Mouse (Mus musculus): Measurements from ENCODE around the gene Gpcpd1.

Gene Gpcpd1

DNA sequence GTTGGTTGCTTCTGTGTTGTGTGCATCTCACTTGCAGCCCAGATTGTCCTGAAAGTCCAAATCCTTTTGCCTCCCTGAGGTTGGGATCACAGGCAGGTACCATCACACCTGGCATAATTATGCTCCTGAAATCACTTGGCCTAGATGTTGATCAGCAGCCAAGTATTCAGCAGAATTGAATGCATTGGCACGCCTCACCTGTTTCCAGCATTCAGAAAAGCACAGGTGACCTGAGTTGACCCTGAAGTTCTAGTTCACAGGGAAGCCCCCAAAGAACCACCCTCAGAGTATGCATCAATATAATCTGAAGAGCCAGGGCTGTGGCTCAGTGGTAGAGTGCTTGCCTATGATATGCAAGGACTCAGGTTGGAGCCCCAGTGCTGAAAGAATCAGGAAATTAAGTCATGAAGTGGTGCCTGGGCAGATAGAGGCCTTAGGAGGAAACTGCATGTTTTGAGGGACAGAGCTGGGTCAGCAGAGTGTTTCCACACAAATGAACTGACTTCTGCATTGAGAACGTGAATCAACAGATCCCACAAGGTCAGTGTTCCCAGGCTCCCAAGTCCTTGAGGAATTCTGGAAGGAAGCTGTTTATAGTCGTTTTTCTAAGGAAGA lies 10.4 kb upstream of the Gpcpd1 start:
- no peak for TF ChIP-seq GATA4 (IDR thresholded peaks at IDR 0.05; ENCODE audit: insufficient replicate concordance, low read length)

DNA sequence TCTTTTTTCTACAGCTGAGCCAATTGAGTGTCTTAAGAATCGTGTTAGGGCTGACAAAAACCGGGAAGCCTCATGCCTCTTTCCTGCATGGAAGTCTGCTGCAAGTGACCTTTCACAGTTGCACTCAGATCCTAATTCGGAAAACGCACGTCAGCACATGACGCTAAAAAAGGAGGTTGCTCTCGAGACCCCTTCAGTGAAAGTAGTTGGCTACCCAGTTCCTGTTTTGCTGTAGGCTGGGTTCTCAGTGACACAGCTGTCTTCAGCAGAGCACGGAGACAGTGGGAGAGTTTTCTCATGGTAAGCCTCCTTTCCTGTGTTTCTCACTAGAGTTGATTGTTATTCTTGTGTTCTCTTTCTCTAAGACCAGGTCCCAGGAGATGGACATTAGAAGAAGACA lies 9.7 kb upstream of the Gpcpd1 start:
- TF ChIP-seq GATA4 (IDR thresholded peaks at IDR 0.05; ENCODE audit: insufficient replicate concordance, low read length), result no peak

DNA sequence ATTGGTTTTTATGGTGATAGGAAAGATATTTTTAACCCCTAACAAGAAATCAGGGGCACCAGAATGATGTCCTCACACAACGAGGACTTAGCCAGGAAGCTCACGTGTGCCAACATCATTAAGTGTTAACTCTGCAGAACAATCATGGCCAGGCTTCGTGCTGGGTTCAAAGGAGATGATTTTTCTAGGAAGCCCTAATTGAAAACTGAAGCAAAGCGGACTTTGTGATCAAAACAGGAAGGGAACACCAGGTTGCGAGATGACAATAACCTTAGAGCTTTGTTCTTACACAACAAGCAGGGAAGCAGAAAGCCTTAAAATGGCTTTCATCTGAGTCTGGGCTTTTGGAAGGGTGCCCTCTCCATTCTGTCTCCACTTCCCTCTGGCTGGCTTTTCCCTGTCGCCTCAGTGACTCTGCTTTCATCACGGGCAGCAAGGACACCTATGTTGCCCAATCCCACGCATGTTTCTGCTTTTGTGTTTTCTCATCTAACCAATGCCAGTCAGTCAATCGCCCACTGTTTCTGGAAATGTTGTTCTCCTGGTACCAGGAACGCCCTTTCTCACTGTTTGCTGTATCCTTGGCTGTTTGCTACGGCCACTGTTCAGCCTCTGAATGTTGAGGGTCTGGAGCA lies 8.2 kb upstream of the Gpcpd1 start:
- no peak for TF ChIP-seq GATA4 (IDR thresholded peaks at IDR 0.05; ENCODE audit: insufficient replicate concordance, low read length)

DNA sequence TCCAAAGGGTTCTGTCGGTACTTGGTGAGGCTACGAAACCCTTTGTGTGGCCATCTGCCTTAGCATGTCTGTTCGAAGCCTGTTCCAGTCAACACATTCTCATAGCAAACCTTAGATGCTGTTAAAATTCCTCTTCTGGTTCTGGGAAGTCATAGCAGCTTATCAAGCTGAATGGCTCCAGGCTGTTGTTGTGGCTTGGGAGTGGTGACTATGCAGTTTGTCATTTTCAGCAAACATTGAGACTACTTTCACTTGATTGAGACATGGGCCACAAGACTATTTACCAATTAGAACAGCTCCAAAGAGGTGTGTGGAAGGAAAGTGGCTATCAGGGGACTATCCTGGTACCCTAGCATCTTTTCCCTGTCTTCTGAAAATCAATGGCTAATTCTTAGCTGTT lies 4.6 kb upstream of the Gpcpd1 start:
- no peak for TF ChIP-seq GATA4 (IDR thresholded peaks at IDR 0.05; ENCODE audit: insufficient replicate concordance, low read length)

DNA sequence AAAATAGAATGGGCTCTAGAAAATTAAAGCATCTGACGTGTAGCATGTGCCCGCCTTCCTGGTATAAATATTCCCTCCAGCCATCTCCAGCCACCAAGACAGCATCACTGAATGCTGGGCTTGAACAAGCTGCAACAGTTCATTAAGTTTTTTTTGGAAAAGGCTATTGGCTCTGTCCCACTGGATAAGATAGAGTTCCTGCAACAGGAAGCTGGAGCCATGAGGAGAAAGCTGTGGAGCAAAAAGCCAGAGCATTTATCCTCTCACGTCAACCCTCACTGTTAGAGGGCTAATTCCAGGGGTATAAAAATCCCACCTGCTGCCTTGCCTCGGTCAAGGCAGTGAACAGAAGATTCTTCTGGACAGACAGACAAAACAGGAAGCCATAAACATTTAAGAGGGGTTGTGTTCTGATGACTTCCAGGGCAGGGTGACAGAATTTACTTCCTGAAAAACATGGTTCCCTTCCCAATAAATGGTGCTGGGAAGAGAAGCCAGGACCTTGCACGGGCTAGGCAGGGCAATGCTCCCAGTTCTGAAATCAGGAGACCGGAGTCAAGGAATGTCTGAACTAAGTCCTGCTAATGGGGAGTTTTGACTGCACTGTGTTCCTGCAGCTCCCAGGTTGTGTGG lies 2.5 kb upstream of the Gpcpd1 start:
- TF ChIP-seq GATA4 (IDR thresholded peaks at IDR 0.05; ENCODE audit: insufficient replicate concordance, low read length), result peak; percentile 80; the same call in 1 of the 2 replicates

DNA sequence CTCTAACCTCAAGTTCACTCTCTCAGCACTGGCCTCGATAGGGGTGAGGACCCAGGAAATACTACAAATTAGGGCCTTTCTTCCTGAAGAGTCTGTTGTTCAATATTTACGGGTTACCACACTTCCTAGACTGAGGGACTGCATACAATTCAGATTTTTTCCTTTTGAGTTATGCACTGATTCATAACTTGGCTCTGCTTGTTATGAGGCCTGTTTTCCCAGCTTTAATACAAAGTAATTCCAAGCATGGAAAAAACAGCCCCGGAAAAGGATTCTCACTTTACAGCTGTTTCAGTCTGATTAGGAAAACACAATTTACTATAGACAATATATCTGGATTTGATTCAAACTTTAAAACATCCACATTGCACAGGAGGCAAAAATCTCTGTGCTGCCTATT lies 1.5 kb downstream of the Gpcpd1 start:
- no peak for TF ChIP-seq GATA4 (IDR thresholded peaks at IDR 0.05; ENCODE audit: insufficient replicate concordance, low read length)

DNA sequence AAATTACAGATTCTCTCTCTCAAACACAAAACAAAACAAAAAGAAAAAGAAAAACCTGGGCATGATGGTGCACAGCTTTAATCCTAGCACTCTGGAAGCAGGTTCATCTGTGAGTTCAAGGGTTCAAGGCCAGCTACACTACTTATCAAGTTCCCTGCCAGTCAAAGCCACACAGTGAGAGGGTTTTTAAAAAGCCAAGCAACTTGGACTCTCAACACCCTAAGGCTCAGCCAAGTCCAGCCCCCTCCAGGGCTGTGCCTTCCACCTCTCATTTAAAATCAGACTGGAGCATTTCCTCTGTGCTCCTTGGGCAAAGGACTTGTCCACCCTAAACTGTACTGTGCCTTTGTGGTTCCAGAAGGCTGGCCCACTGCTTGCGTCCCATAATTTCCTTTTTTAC lies 3.3 kb downstream of the Gpcpd1 start:
- TF ChIP-seq GATA4 (IDR thresholded peaks at IDR 0.05; ENCODE audit: insufficient replicate concordance, low read length), result no peak

DNA sequence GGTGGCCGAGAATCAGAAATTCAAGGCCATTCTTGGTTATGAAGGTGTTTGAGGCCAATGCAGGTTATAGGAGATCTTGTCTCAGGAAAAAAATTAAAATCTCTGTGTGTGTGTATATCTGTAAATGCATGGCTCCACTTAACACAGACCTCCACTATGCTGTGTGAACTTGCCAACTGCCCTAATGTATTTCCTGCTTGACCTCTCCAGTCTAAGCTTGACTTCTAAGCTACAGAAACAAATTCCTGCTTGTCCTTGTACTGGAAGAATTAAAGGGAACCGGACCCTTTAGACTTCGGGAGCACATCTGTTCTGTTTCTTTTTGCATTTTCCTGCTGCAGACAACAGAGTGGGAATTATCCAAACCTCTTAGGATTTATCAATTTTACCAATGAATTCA lies 4.4 kb downstream of the Gpcpd1 start:
- no peak for TF ChIP-seq GATA4 (IDR thresholded peaks at IDR 0.05; ENCODE audit: insufficient replicate concordance, low read length)

DNA sequence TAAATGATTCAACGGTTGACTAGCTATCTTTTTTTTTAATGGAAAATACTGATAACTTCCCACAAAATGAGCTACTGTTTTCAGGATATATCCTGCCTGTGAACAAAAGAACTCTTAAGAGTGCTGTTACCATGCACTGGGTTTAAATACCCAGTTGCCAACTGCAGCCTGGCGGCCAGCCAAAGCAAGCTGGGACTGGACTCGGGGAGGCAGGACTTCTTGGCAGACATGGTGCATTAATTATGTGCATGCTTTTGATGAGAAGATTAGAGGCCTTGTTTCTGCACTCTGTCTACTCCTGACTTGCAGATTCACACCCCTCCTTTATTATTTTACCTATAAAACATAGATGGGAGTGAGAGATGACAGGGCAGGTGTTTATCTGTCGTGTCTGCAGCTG lies 5.3 kb downstream of the Gpcpd1 start:
- TF ChIP-seq GATA4 (IDR thresholded peaks at IDR 0.05; ENCODE audit: insufficient replicate concordance, low read length), result no peak

DNA sequence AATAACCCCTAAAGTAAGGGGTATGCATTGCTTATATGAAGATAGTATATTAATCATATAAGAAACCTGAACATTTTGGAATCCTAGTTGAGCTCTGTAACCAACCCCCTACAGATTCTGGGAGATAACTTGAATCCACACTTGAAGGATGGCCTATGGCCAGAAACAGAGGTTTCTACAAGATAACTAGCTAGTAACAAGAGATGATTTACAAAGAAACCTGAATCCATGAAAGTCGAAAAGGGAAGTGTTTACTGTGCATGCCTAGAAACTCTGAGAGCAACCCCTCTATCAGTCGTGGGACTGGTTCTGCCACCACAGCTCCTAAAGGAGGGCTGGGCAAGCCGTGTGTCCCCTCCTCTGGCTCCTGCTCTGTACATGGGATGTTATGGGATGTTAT lies 7.8 kb downstream of the Gpcpd1 start:
- TF ChIP-seq GATA4 (IDR thresholded peaks at IDR 0.05; ENCODE audit: insufficient replicate concordance, low read length), result no peak

GRCm38 (mm10) chr2:132578711-132579110 lies 8.8 kb downstream of the Gpcpd1 start:
- TF ChIP-seq GATA4 (IDR thresholded peaks at IDR 0.05; ENCODE audit: insufficient replicate concordance, low read length), result no peak

GRCm38 (mm10) chr2:132578059-132578458 lies 9.5 kb downstream of the Gpcpd1 start:
- TF ChIP-seq GATA4 (IDR thresholded peaks at IDR 0.05; ENCODE audit: insufficient replicate concordance, low read length), result no peak

- TF ChIP-seq GATA4 (IDR thresholded peaks at IDR 0.05; ENCODE audit: insufficient replicate concordance, low read length), result no peak
Measured at GRCm38 (mm10) chr2:132577431-132577981, 10.0 kb downstream of the Gpcpd1 start.

GRCm38 (mm10) chr2:132576522-132577135 lies 10.9 kb downstream of the Gpcpd1 start:
- no peak for TF ChIP-seq GATA4 (IDR thresholded peaks at IDR 0.05; ENCODE audit: insufficient replicate concordance, low read length)

- TF ChIP-seq GATA4 (IDR thresholded peaks at IDR 0.05; ENCODE audit: insufficient replicate concordance, low read length), result no peak
Measured at GRCm38 (mm10) chr2:132575759-132576439, 11.6 kb downstream of the Gpcpd1 start.

All from liver, adult (tissue).